Mouse (Mus musculus): ENCODE data around the gene Nol9. TPM values are rescaled to one million over a fixed set of nuclear protein-coding genes. Genes with fewer than 3 reads are reported as not detected.

Nol9 gene
- total RNA-seq, 1 experiment = 70.1 TPM

DNA sequence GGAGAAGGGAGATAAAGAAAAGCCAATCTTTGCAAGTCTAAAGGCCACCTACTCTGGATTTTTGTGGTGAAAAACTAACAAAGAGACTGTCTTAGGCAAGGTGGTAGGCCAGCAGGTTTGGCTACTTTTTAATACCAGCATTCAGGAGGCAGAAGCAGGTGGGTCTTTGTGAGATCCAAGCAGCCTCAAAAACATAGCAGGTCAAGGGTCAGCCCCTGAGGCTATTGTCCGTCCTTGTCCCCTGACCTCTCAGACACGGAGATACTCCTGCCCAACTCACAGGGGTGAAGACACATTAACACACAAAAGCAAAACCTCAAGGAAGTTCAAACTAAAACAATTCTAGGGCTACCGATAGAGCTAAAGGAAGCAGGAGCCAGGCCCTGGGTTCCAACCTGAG, 32.3 kb upstream of the Nol9 start:
- peak overlapping the region; percentile 16; the same call in 1 of the 2 replicates for H3K27ac ChIP-seq (ENCODE audit: insufficient read depth, low read depth, low read length, poor library complexity, severe bottlenecking)
- in situ Hi-C loops (cut with MboI; ENCODE audit: low sequenced_read_pairs in 2 of 2, unreplicated experiment in 2 of 2) = no loop called here
- peaks cover 0 to 17% of the 10 kb centered on the region in 2 experiments; a peak in 3 of 4 replicates for H3K4me1 ChIP-seq (ENCODE audit: control insufficient read depth in 2 of 2, insufficient read depth in 2 of 2, low read length in 2 of 2, poor library complexity in 1 of 2)
- H3K4me3 ChIP-seq (ENCODE audit: insufficient read depth in 1 of 2, low read depth in 1 of 2, low read length in 2 of 2, poor library complexity in 1 of 2, severe bottlenecking in 1 of 2) = no peak overlapping the region
- H3K36me3 ChIP-seq (ENCODE audit: control insufficient read depth, insufficient read depth, low read length, poor library complexity, severe bottlenecking) = peaks cover 9% of the 10 kb centered on the region; the same call in 1 of the 2 replicates
- H3K9ac ChIP-seq (ENCODE audit: insufficient read depth, low read depth, low read length, poor library complexity, severe bottlenecking) = no peak overlapping the region
- DNase-seq (ENCODE audit: low read depth, low spot score) = no peak
- no peak for TF ChIP-seq ZNF384 (IDR thresholded peaks at IDR 0.05; ENCODE audit: low read depth, low read length)
- no peak for TF ChIP-seq CHD2 (IDR thresholded peaks at IDR 0.05; ENCODE audit: low read depth, low read length)
- no peak for TF ChIP-seq ZC3H11A (IDR thresholded peaks at IDR 0.05; ENCODE audit: borderline replicate concordance, low read depth, low read length)
- no peak for TF ChIP-seq HCFC1 (IDR thresholded peaks at IDR 0.05; ENCODE audit: borderline replicate concordance, insufficient read depth, low read length)
- no peak for TF ChIP-seq MAFK (IDR thresholded peaks at IDR 0.05; ENCODE audit: insufficient read depth, low read depth, low read length)
- no peaks in the 10 kb centered on the region for H3K9me3 ChIP-seq (ENCODE audit: control insufficient read depth, insufficient read depth, low read depth, low read length)

DNA sequence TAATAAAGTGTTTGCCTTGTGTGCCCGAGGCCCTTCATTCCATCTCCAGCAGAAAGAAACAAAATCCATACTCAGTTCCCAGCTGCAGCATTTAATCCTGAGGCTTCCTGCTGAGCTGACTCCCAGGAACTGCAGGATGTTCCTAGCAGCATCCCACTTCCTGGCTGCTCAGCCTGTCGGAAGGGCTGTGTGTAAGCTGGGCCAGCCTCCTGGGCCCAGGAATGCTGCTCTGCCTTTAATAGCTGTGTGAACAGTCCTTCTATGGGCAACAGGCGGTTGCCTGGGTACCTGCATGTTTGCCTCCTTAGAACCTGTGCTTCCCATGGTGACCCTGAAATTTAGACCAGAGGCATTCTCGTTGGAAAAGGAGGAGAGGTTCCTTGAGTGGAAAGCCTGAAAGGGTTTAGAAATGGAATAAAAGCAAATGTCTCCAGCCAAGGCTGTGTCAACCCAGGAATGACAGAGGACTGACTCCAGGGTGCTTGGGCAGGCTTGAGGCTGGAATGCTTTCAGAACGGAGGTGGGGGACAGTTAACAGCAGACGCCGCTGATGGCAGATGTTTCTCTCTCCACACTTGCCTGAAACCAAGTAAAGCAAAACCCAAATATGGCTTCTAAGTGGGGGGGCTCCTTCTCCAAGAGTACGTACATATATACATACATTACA, 31.5 kb upstream of the Nol9 start:
- in situ Hi-C loops (cut with MboI; ENCODE audit: low sequenced_read_pairs in 2 of 2, unreplicated experiment in 2 of 2) = no loop called here
- Histone ChIP-seq H3K36me3 (ENCODE audit: control insufficient read depth, insufficient read depth, low read length, poor library complexity, severe bottlenecking) (peaks cover 17% of the 10 kb centered on the region; the same call in 1 of the 2 replicates), H3K9ac (ENCODE audit: insufficient read depth, low read depth, low read length, poor library complexity, severe bottlenecking) (0 out of 2 replicates have a peak overlapping the region, but pooled peaks have one; percentile 17), H3K4me3 (ENCODE audit: insufficient read depth in 1 of 2, low read depth in 1 of 2, low read length in 2 of 2, poor library complexity in 1 of 2, severe bottlenecking in 1 of 2) (peak overlapping the region; percentile 86 to 88; a peak in 2 of 4 replicates), H3K4me1 (ENCODE audit: control insufficient read depth in 2 of 2, insufficient read depth in 2 of 2, low read length in 2 of 2, poor library complexity in 1 of 2) (peaks cover 0 to 21% of the 10 kb centered on the region in 2 experiments; a peak in 3 of 4 replicates), H3K9me3 (ENCODE audit: control insufficient read depth, insufficient read depth, low read depth, low read length) (no peaks in the 10 kb centered on the region), H3K27ac (ENCODE audit: insufficient read depth, low read depth, low read length, poor library complexity, severe bottlenecking) (peak overlapping the region; percentile 53)
- DNase-seq (ENCODE audit: low read depth, low spot score) = no peak
- TF ChIP-seq CHD2 (IDR thresholded peaks at IDR 0.05; ENCODE audit: low read depth, low read length) (no peak), ZC3H11A (IDR thresholded peaks at IDR 0.05; ENCODE audit: borderline replicate concordance, low read depth, low read length) (no peak)

DNA sequence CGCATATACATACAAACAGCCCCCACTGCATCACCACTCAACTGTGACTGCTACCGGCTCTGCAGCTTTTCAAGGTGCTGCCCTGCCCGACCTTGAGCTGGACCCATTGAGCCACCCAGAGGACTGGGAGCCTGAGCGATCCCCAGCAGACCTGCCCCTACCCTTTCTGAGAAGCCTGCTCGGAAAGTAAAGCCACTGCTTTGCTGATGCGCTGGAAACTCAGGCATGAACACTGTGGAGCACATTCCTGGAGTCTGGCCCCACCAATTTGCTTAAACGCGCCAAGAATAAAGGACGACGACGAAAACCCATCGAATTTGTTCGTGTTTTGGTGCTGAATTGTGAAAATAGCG, 31.0 kb upstream of the Nol9 start:
- Histone ChIP-seq H3K9me3 (ENCODE audit: control insufficient read depth, insufficient read depth, low read depth, low read length) (no peaks in the 10 kb centered on the region), H3K4me1 (ENCODE audit: control insufficient read depth in 2 of 2, insufficient read depth in 2 of 2, low read length in 2 of 2, poor library complexity in 1 of 2) (peaks cover 0 to 23% of the 10 kb centered on the region in 2 experiments; a peak in 3 of 4 replicates), H3K36me3 (ENCODE audit: control insufficient read depth, insufficient read depth, low read length, poor library complexity, severe bottlenecking) (peaks cover 22% of the 10 kb centered on the region; the same call in 1 of the 2 replicates), H3K4me3 (ENCODE audit: insufficient read depth in 1 of 2, low read depth in 1 of 2, low read length in 2 of 2, poor library complexity in 1 of 2, severe bottlenecking in 1 of 2) (peak overlapping the region; percentile 86 to 88), H3K9ac (ENCODE audit: insufficient read depth, low read depth, low read length, poor library complexity, severe bottlenecking) (peak overlapping the region; percentile 52), H3K27ac (ENCODE audit: insufficient read depth, low read depth, low read length, poor library complexity, severe bottlenecking) (peak overlapping the region; percentile 53; the same call in 1 of the 2 replicates)
- TF ChIP-seq HCFC1 (IDR thresholded peaks at IDR 0.05; ENCODE audit: borderline replicate concordance, insufficient read depth, low read length) = no peak
- TF ChIP-seq ZNF384 (IDR thresholded peaks at IDR 0.05; ENCODE audit: low read depth, low read length) = no peak
- TF ChIP-seq ZC3H11A (IDR thresholded peaks at IDR 0.05; ENCODE audit: borderline replicate concordance, low read depth, low read length) = no peak
- TF ChIP-seq MAFK (IDR thresholded peaks at IDR 0.05; ENCODE audit: insufficient read depth, low read depth, low read length) = no peak
- no peak for TF ChIP-seq CHD2 (IDR thresholded peaks at IDR 0.05; ENCODE audit: low read depth, low read length)
- in situ Hi-C loops (cut with MboI; ENCODE audit: low sequenced_read_pairs in 2 of 2, unreplicated experiment in 2 of 2) = no loop called here
- DNase-seq (ENCODE audit: low read depth, low spot score) = no peak

DNA sequence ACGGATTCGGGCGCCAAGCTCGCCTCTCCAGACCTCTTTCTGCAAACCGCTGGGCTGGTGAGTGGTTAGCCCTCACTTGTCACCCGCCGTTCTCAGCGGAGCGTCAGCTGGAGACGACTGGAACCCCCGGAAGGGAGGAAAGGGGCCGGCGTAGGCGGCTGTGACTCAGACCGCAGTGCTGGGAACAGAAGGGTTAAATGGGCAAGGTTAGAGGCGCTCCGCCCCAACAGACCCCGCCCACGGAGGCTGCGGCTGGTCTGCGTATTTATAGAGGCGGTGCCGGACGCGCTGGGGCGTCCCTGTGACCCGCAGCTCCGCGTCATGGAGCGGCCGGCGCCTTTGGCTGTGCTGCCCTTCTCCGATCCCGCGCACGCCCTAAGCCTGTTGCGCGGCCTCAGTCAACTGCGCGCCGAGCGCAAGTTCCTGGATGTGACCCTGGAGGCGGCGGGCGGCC, 30.5 kb upstream of the Nol9 start, which contains the start of gene Klhl21:
Klhl21 (plus strand) TSS at position 182 of the 454 bp plus-strand sequence.
- DNase-seq (ENCODE audit: low read depth, low spot score) = peak; percentile 81
- TF ChIP-seq MAFK (IDR thresholded peaks at IDR 0.05; ENCODE audit: insufficient read depth, low read depth, low read length) = no peak
- H3K27ac ChIP-seq (ENCODE audit: insufficient read depth, low read depth, low read length, poor library complexity, severe bottlenecking) = peak within 1 kb of the TSS; percentile 53; the same call in 1 of the 2 replicates
- peak within 1 kb of the TSS; percentile 80 for H3K9ac ChIP-seq (ENCODE audit: insufficient read depth, low read depth, low read length, poor library complexity, severe bottlenecking)
- H3K36me3 ChIP-seq (ENCODE audit: control insufficient read depth, insufficient read depth, low read length, poor library complexity, severe bottlenecking) = peaks cover 26% of the 10 kb centered on the region; the same call in 1 of the 2 replicates
- in situ Hi-C loops (cut with MboI; ENCODE audit: low sequenced_read_pairs in 2 of 2, unreplicated experiment in 2 of 2) = no loop called here
- peak within 1 kb of the TSS; percentile 86 to 88 for H3K4me3 ChIP-seq (ENCODE audit: insufficient read depth in 1 of 2, low read depth in 1 of 2, low read length in 2 of 2, poor library complexity in 1 of 2, severe bottlenecking in 1 of 2)
- peaks cover 0 to 23% of the 10 kb centered on the region in 2 experiments; a peak in 3 of 4 replicates for H3K4me1 ChIP-seq (ENCODE audit: control insufficient read depth in 2 of 2, insufficient read depth in 2 of 2, low read length in 2 of 2, poor library complexity in 1 of 2)
- H3K9me3 ChIP-seq (ENCODE audit: control insufficient read depth, insufficient read depth, low read depth, low read length) = no peaks in the 10 kb centered on the region
